Mouse (Mus musculus): ENCODE measurements at regions not wholly inside any gene's neighbourhood (a gene's known extent, or its start where the extent isn't known, plus 50 kb on each side); places are given as distances from the start of the nearest gene placed in this dataset.

- DNase-seq = peak; percentile 88
Observed at GRCm38 (mm10) chr17:83276000-83276891, 61.2 kb downstream of the Pkdcc start.

GRCm38 (mm10) chr17:83277117-83277947 is 62.2 kb downstream of the Pkdcc start:
- peak; percentile 77 to 84 for DNase-seq

GRCm38 (mm10) chr17:83277948-83278924 is 63.1 kb downstream of the Pkdcc start:
- peak in 1 of 2 experiments; percentile 27 for DNase-seq

- no peak for DNase-seq
Observed at GRCm38 (mm10) chr17:83283328-83283727, 67.4 kb upstream of the Eml4 start.

- DNase-seq = no peak
Observed at GRCm38 (mm10) chr17:83287381-83288142, 63.2 kb upstream of the Eml4 start.

GRCm38 (mm10) chr17:83288143-83288492 is 62.6 kb upstream of the Eml4 start:
- DNase-seq = peak; percentile 58 to 67

- no peak for DNase-seq
Observed at GRCm38 (mm10) chr17:83295526-83296238, 55.0 kb upstream of the Eml4 start.

GRCm38 (mm10) chr17:83297379-83298121 is 53.2 kb upstream of the Eml4 start:
- DNase-seq = no peak
